Mouse (Mus musculus) intestine, postnatal 0 days (tissue): ENCODE data around the gene Tspan2. TPM values are rescaled to one million over a fixed set of nuclear protein-coding genes. Genes with fewer than 3 reads are reported as not detected.

Experiments used
- ATAC-seq: fragments of 200-750 bp; cut with Nextera tagmentation; 2 replicates; pipeline ENCODE4 v1.8.0; 2017; ENCODE audit warnings: mild to moderate bottlenecking, moderate TSS enrichment, moderate library complexity
- H3K27ac ChIP-seq: fragments of 300-500 bp; sonication (generic); 2 replicates; pipeline ENCODE4 v1.5.1; 2014; ENCODE audit warnings: mild to moderate bottlenecking, low read depth, low read length, moderate library complexity
- H3K27me3 ChIP-seq: fragments of 300-500 bp; sonication (generic); replicated peaks from 2 replicates; pipeline ENCODE4 v1.6.1; 2014; ENCODE audit warnings: low read length, mixed read lengths; ENCODE audit not compliant: control insufficient read depth, insufficient read depth
- H3K36me3 ChIP-seq: fragments of 300-500 bp; sonication (generic); 2 replicates; pipeline ENCODE4 v1.6.1; 2014; ENCODE audit warnings: mild to moderate bottlenecking, moderate library complexity; ENCODE audit not compliant: control insufficient read depth, insufficient read depth
- H3K4me1 ChIP-seq: fragments of 300-500 bp; sonication (generic); replicated peaks from 2 replicates; pipeline ENCODE4 v1.6.1; 2014; ENCODE audit warnings: antibody characterized with exemption, low read length, mixed read lengths; ENCODE audit not compliant: control insufficient read depth, insufficient read depth
- H3K4me2 ChIP-seq: fragments of 300-500 bp; sonication (generic); replicated peaks from 2 replicates; pipeline ENCODE4 v1.6.1; 2014; ENCODE audit warnings: low read depth, mild to moderate bottlenecking, moderate library complexity
- H3K4me3 ChIP-seq: fragments of 300-500 bp; sonication (generic); 2 replicates; pipeline ENCODE4 v1.5.1; 2014; ENCODE audit warnings: low read depth, low read length
- H3K9ac ChIP-seq: fragments of 300-500 bp; sonication (generic); 2 replicates; pipeline ENCODE4 v1.6.1; 2014; ENCODE audit warnings: mild to moderate bottlenecking, low read depth, low read length
- H3K9me3 ChIP-seq: fragments of 300-500 bp; sonication (generic); 2 replicates; pipeline ENCODE4 v1.6.1; 2016; ENCODE audit warnings: mixed run types; ENCODE audit not compliant: control insufficient read depth
- CTCF ChIP-seq: sonication (generic); IDR thresholded peaks from 2 replicates; pipeline ENCODE4 v1.5.1; 2016; ENCODE audit warnings: low read depth, mild to moderate bottlenecking, control low read depth, antibody characterized with exemption, moderate library complexity
- WGBS: fragments of 180-500 bp; shearing (Covaris S2); extraction: QIAGEN DNeasy Blood & Tissue Kit; methylation state at CpG from one replicate; pipeline ENCODE4 v1.1.7; 2014; 5-methylcytosine and 5-hydroxymethylcytosine counted together
- polyA plus RNA-seq: library from polyadenylated mRNA; unstranded; fragments of >200 nt; fragmentation: Nextera tagmentation; extraction: Ambion mirVana; gene quantifications from 2 replicates; pipeline ENCODE4 v1.2.1, GENCODE M21; 2015

Gene Tspan2
- polyA plus RNA-seq, 1 experiment from 2014 or later = 12.6 TPM

- Histone ChIP-seq H3K27ac (no peak overlapping the region), H3K36me3 (peaks cover 6% of the 10 kb centered on the region; the same call in 1 of the 2 replicates), H3K4me1 (no peaks in the 10 kb centered on the region), H3K4me3 (no peak overlapping the region), H3K4me2 (no peak overlapping the region), H3K9me3 (no peaks in the 10 kb centered on the region), H3K9ac (no peak overlapping the region), H3K27me3 (no peaks in the 10 kb centered on the region)
- 0 out of 2 replicates have a peak, but pooled peaks have one; percentile 63 for ATAC-seq
- TF ChIP-seq CTCF = no peak
- 47% methylated on average over 7 of the region's 7 CpGs for WGBS
Measured at GRCm38 (mm10) chr3:102764850-102765249, 30.5 kb downstream of the Tspan2 start.

- Histone ChIP-seq H3K27ac (no peak overlapping the region), H3K9me3 (no peaks in the 10 kb centered on the region), H3K9ac (no peak overlapping the region), H3K36me3 (no peaks in the 10 kb centered on the region), H3K27me3 (no peaks in the 10 kb centered on the region), H3K4me3 (no peak overlapping the region), H3K4me2 (no peak overlapping the region), H3K4me1 (no peaks in the 10 kb centered on the region)
- WGBS = 70% methylated on average over 4 of the region's 4 CpGs
- no peak for ATAC-seq
- TF ChIP-seq CTCF = no peak
Measured at GRCm38 (mm10) chr3:102773018-102773417, 38.7 kb downstream of the Tspan2 start.

- no peak for TF ChIP-seq CTCF
- H3K27me3 ChIP-seq = no peaks in the 10 kb centered on the region
- ATAC-seq = no peak
- no peaks in the 10 kb centered on the region for H3K9me3 ChIP-seq
- H3K4me1 ChIP-seq = no peaks in the 10 kb centered on the region
- no peak within 1 kb of the TSS for H3K27ac ChIP-seq
- no peaks in the 10 kb centered on the region for H3K36me3 ChIP-seq
- no peak within 1 kb of the TSS for H3K9ac ChIP-seq
- no peak within 1 kb of the TSS for H3K4me2 ChIP-seq
- H3K4me3 ChIP-seq = no peak within 1 kb of the TSS
- 68% methylated on average over 2 of the region's 2 CpGs for WGBS
Measured at GRCm38 (mm10) chr3:102782618-102783017, 48.3 kb downstream of the Tspan2 start, which contains the start of gene Tshb. Gene Tshb (minus strand): TSS chr3:102782718.

GRCm38 (mm10) chr3:102787369-102787768 is 53.0 kb downstream of the Tspan2 start:
- no peak overlapping the region for H3K27ac ChIP-seq
- H3K4me3 ChIP-seq = no peak overlapping the region
- ATAC-seq = no peak
- H3K36me3 ChIP-seq = no peaks in the 10 kb centered on the region
- 42% methylated on average over 4 of the region's 4 CpGs for whole genome bisulfite sequencing
- H3K9ac ChIP-seq = no peak overlapping the region
- H3K27me3 ChIP-seq = no peaks in the 10 kb centered on the region
- no peaks in the 10 kb centered on the region for H3K4me1 ChIP-seq
- H3K4me2 ChIP-seq = no peak overlapping the region
- no peaks in the 10 kb centered on the region for H3K9me3 ChIP-seq
- TF ChIP-seq CTCF = peak; percentile 35; the same call in 1 of the 2 replicates

GRCm38 (mm10) chr3:102803937-102804336 is 69.6 kb downstream of the Tspan2 start:
- ATAC-seq = no peak
- H3K27me3 ChIP-seq = no peaks in the 10 kb centered on the region
- 5% methylated on average over 3 of the region's 3 CpGs for WGBS
- no peak overlapping the region for H3K4me2 ChIP-seq
- H3K4me1 ChIP-seq = no peaks in the 10 kb centered on the region
- no peak overlapping the region for H3K9ac ChIP-seq
- H3K36me3 ChIP-seq = no peaks in the 10 kb centered on the region
- H3K9me3 ChIP-seq = no peaks in the 10 kb centered on the region
- H3K4me3 ChIP-seq = no peak overlapping the region
- TF ChIP-seq CTCF = peak; percentile 87
- no peak overlapping the region for H3K27ac ChIP-seq

GRCm38 (mm10) chr3:102842386-102842785 is 108.1 kb downstream of the Tspan2 start:
- Histone ChIP-seq H3K36me3 (no peaks in the 10 kb centered on the region), H3K9ac (no peak overlapping the region), H3K27ac (no peak overlapping the region), H3K4me3 (no peak overlapping the region), H3K4me1 (no peaks in the 10 kb centered on the region), H3K27me3 (no peaks in the 10 kb centered on the region), H3K4me2 (no peak overlapping the region), H3K9me3 (no peaks in the 10 kb centered on the region)
- no peak for ATAC-seq
- TF ChIP-seq CTCF = peak; percentile 32
- WGBS = 58% methylated on average over 1 of the region's 1 CpGs

- Histone ChIP-seq H3K4me3 (no peak overlapping the region), H3K4me2 (no peak overlapping the region), H3K27ac (no peak overlapping the region), H3K4me1 (no peaks in the 10 kb centered on the region), H3K36me3 (no peaks in the 10 kb centered on the region), H3K9me3 (no peaks in the 10 kb centered on the region), H3K27me3 (no peaks in the 10 kb centered on the region), H3K9ac (no peak overlapping the region)
- no peak for ATAC-seq
- no peak for TF ChIP-seq CTCF
Measured at GRCm38 (mm10) chr3:102848661-102849060, 114.3 kb downstream of the Tspan2 start.

Other genes starting within 250 kb of the Tspan2 start
- 0.08 and 0.16 TPM in 2 replicates for gene Tshb, start 48.2 kb downstream of the Tspan2 start, polyA plus RNA-seq
- not detected in 2 replicates for gene Sycp1, start 201.6 kb downstream of the Tspan2 start, polyA plus RNA-seq
- gene Nr1h5, start 229.6 kb downstream of the Tspan2 start, polyA plus RNA-seq = not detected in 2 replicates